Mouse (Mus musculus) cerebellum, adult 2 months (tissue): ENCODE data around the gene Nell2.

ENCODE experiments used
- CTCF ChIP-seq: fragments of 200-500 bp; IDR thresholded peaks from 2 replicates; pipeline ENCODE4 v1.5.1; 2011; ENCODE audit warnings: low read depth, mild to moderate bottlenecking, control low read depth, low read length, moderate library complexity, borderline replicate concordance; ENCODE audit not compliant: insufficient read depth
- POLR2A ChIP-seq: fragments of 200-500 bp; IDR thresholded peaks from 2 replicates; pipeline ENCODE4 v1.6.1; 2011; ENCODE audit warnings: low read length, control low read depth, borderline replicate concordance; ENCODE audit not compliant: insufficient read depth

DNA sequence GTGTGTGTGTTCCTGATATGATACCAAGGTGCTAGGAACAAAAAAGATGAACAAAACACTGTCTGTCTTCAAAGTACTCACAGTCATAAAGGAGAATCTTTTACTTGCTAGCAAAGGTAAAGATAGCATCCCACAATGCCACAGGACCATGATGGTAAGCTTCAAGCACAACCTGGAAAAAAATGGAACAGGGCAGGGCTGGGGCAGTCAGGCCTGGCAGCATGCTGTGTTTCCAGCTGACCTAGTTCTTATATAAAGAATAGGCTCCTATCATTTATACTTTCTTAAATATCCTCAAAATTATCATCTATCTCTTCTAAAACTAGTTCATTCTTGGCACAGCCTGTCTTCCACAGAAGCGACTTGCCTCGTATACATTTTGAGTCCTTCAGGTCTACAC lies 480.9 kb downstream of the Nell2 start:
- no peak for TF ChIP-seq POLR2A
- TF ChIP-seq CTCF = no peak
